Mouse (Mus musculus): Measurements from ENCODE around the gene Masp1. TPM values are rescaled to one million over a fixed set of nuclear protein-coding genes. Genes with fewer than 3 reads are reported as not detected.

The Masp1 gene
- polyA plus RNA-seq, 1 experiment from 2014 or later: 4.5 TPM

DNA sequence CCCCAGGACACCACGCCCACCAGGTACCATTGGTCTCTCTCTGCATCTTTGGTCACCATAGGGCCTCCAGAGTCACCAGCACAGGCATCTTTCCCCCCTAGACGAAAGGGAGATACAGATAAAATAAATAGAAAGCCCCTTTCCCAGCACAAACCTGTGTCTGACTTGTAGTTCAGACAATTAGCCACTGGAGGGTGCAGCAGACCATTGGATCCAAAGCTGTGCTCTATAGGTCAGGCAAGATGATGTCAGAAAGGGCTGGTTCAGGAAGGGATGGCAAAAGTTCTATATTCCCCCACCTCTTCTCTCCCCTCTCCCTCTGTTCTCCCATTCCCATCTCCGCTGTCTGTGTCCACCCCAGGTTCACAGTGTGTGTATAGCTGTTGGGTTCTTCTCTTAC is 68.1 kb downstream of the Masp1 start:
- ATAC-seq (ENCODE audit: insufficient number of reproducible peaks, insufficient read depth, low FRiP score, low TSS enrichment): no peak
- Histone ChIP-seq H3K9ac (no peak overlapping the region), H3K4me2 (replicated peaks) (no peak overlapping the region), H3K9me3 (no peaks in the 10 kb centered on the region), H3K36me3 (no peaks in the 10 kb centered on the region), H3K4me1 (no peaks in the 10 kb centered on the region), H3K27me3 (no peaks in the 10 kb centered on the region), H3K4me3 (no peak overlapping the region), H3K27ac (no peak overlapping the region)
- 18% methylated on average over 3 of the region's 3 CpGs for WGBS

DNA sequence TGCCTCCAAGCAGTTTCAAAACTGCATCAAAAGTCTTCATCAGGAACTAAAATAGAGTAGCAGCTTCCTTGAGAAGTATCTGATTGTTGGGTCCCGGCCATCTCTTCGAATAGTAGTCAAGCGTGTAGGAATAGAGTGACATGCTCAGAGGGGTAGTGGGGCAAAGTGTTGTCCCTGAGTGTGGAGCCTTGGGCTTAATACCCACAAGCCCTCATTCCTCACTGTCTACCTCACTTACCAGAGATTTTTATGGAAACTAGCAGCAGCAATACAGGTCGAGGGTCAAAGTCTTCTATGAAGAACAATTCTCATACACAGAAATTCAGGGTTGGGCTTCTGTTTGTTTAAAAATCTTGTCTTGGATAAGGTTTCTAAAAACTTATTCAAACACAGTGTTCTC is 69.8 kb downstream of the Masp1 start:
- ATAC-seq (ENCODE audit: insufficient number of reproducible peaks, insufficient read depth, low FRiP score, low TSS enrichment): no peak
- H3K4me2 ChIP-seq (replicated peaks): no peak overlapping the region
- H3K36me3 ChIP-seq: no peaks in the 10 kb centered on the region
- H3K4me3 ChIP-seq: no peak overlapping the region
- 92% methylated on average over 4 of the region's 4 CpGs for WGBS
- H3K27me3 ChIP-seq: no peaks in the 10 kb centered on the region
- H3K4me1 ChIP-seq: no peaks in the 10 kb centered on the region
- no peak overlapping the region for H3K9ac ChIP-seq
- H3K9me3 ChIP-seq: no peaks in the 10 kb centered on the region
- no peak overlapping the region for H3K27ac ChIP-seq

DNA sequence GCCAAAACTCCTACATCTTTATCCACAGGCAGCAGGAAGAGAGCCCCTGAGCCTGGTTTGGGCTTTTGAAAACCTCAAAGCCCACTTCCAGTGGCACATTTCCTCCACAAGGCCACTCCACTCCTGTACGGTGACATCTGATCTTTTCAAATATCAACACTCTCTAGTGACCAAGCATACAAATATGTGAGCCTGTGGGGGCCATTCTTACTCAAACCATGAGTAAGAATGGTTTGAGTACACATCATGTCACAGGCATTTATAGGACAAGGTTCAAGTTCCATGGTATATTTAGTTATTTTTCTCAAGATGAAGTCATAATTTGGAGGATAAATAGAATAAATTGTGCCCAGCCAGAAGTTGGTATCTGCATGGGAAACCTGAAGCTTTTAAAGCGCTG is 70.7 kb downstream of the Masp1 start:
- no peaks in the 10 kb centered on the region for H3K27me3 ChIP-seq
- ATAC-seq (ENCODE audit: insufficient number of reproducible peaks, insufficient read depth, low FRiP score, low TSS enrichment): no peak
- no peak overlapping the region for H3K9ac ChIP-seq
- WGBS: 79% methylated on average over 2 of the region's 2 CpGs
- H3K9me3 ChIP-seq: no peaks in the 10 kb centered on the region
- H3K4me3 ChIP-seq: no peak overlapping the region
- H3K4me2 ChIP-seq (replicated peaks): no peak overlapping the region
- H3K4me1 ChIP-seq: no peaks in the 10 kb centered on the region
- no peaks in the 10 kb centered on the region for H3K36me3 ChIP-seq
- H3K27ac ChIP-seq: no peak overlapping the region

DNA sequence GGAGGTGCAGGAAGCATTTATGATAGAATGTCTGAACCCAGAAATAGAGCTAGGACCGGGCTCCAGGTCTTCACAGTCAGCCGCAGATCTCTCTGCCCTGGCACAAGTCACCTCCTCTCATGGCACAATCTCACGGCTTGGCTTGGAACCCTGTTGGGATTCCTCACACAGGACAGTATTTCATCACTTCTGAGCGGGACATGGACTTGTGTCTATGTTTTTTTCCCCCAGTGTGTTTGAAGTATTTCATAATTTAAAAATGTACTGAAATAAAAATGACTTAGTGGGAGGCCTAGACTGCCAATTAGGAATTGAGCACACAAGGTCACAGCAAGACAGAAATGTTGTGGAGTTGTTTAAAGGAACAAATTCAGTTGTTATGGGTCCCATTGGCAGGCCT is 76.4 kb downstream of the Masp1 start:
- 94% methylated on average over 4 of the region's 4 CpGs for WGBS
- Histone ChIP-seq H3K27me3 (no peaks in the 10 kb centered on the region), H3K36me3 (no peaks in the 10 kb centered on the region), H3K9me3 (no peaks in the 10 kb centered on the region), H3K4me1 (no peaks in the 10 kb centered on the region), H3K27ac (no peak overlapping the region), H3K4me2 (replicated peaks) (no peak overlapping the region), H3K4me3 (no peak overlapping the region), H3K9ac (no peak overlapping the region)
- no peak for ATAC-seq (ENCODE audit: insufficient number of reproducible peaks, insufficient read depth, low FRiP score, low TSS enrichment)

DNA sequence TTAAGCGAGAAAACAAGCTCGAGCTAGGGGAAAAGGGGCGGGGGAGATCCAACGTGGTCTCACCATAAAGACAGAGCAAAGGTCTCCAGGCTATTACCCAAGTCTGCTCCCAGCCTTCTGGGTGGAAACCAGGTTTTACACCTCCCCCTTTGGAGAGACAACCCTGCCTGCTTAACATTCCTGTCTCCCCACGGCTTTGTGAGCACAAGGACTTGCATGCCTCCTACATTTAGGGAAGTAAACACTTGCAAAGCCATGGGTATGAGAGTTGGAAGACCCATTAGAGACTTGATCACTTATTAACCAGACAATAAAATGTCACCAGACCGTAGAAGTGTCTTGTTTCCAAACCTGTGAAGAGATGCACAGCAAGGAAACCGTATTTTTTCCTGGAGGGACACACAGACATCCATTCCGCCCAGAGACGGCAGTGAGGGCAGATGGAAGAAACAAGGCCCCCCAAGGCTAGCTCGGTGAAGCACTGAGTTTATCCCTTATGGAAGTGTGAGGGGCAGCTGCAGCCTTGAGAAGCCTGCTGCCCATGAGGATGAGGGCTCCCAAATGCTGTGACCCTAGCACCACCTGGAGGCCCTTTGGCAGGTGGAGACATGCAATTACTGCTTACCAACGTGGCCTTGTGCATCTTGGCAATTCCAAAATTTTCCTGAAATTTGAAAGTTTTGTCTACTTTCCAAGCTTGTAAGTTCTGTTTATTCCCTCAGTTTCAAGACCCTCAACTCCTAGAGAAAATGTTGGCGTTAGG is 83.0 kb downstream of the Masp1 start:
- no peaks in the 10 kb centered on the region for H3K36me3 ChIP-seq
- ATAC-seq (ENCODE audit: insufficient number of reproducible peaks, insufficient read depth, low FRiP score, low TSS enrichment): no peak
- H3K9me3 ChIP-seq: no peaks in the 10 kb centered on the region
- H3K9ac ChIP-seq: no peak overlapping the region
- WGBS: 71% methylated on average over 12 of the region's 12 CpGs
- H3K27me3 ChIP-seq: no peaks in the 10 kb centered on the region
- H3K4me2 ChIP-seq (replicated peaks): no peak overlapping the region
- H3K4me3 ChIP-seq: no peak overlapping the region
- no peaks in the 10 kb centered on the region for H3K4me1 ChIP-seq
- H3K27ac ChIP-seq: no peak overlapping the region

DNA sequence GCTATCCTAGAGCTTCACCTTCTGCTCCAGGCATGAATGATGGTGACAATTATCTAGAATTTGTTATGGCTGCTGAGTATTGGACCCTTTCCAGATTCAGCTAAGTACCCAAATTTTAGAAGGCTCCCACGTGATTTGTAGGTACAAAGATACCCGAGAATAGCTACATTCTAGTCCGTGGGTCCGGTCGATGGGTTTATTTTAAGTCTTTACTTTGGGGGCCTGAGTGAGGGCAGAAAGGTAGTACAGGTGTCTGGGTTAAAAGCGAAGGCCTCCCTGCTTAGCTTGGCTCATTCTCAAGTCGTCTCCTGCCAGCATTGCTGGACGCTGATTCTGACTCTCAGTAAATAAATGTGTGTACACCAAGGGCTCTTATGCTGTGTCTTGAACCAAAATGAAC is 90.6 kb downstream of the Masp1 start:
- ATAC-seq (ENCODE audit: insufficient number of reproducible peaks, insufficient read depth, low FRiP score, low TSS enrichment): no peak
- WGBS: 78% methylated on average over 8 of the region's 8 CpGs
- Histone ChIP-seq H3K4me3 (no peak overlapping the region), H3K36me3 (no peaks in the 10 kb centered on the region), H3K27ac (no peak overlapping the region), H3K27me3 (no peaks in the 10 kb centered on the region), H3K9ac (no peak overlapping the region), H3K9me3 (no peaks in the 10 kb centered on the region), H3K4me1 (no peaks in the 10 kb centered on the region), H3K4me2 (replicated peaks) (no peak overlapping the region)

DNA sequence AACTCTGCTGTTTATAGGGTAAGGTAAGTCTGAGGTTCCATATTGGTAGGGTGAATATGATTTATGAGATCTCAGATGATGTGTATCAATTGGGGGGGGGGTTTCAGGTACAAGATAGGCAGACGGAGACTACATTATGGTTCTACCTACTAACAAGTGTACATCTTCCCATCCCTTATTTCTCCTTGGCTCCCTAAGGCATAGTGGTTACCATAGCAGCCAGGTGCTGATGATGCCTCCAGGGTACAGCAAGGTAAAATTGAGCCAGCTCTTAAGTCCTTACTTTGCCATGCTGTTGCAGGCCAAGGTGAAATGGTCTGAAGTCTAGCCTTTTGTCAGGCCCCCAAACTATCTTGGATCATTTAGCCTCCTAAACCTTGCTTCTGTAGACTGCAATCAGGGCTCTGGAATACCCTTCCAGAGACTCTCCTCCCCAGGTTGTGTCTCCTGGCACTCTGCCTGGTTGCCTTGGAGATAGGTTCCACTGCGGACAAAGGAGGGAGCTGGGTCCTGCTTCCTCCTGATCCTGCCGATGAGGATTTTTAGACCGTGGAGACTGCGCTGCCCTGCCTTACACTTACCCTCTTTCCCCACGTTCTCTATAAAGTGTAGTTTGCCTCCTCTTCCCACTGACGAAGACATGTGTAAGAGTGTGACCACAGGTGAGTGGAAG is 91.8 kb downstream of the Masp1 start, which contains the start of gene Rtp1:
Rtp1 (plus strand) TSS at position 487 of the 673 bp plus-strand sequence.
- Histone ChIP-seq H3K4me2 (replicated peaks) (no peak within 1 kb of the TSS), H3K4me1 (no peaks in the 10 kb centered on the region), H3K9me3 (no peaks in the 10 kb centered on the region), H3K36me3 (no peaks in the 10 kb centered on the region), H3K27ac (no peak within 1 kb of the TSS), H3K27me3 (no peaks in the 10 kb centered on the region), H3K4me3 (no peak within 1 kb of the TSS), H3K9ac (no peak within 1 kb of the TSS)
- ATAC-seq (ENCODE audit: insufficient number of reproducible peaks, insufficient read depth, low FRiP score, low TSS enrichment): no peak
- 88% methylated on average over 7 of the region's 7 CpGs for WGBS

DNA sequence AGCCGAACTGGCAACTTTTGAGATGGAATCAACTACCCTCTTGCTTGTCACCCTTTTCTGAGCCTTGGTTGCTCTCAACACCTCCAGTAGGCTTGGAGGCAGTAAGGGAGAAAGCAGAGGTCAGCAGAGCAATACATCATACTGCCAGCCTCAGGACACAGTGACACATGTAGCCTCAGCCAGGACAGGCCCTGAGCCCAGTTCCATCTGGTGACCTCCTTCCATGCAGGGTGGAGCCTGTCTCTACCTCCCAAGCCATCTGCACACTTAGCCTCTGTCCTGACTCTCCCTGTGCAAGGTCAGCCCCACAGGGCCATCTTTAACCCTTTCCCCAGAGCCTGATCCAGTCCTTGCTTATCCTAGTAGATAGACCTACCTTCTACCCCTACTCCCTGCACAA is 92.9 kb downstream of the Masp1 start:
- Histone ChIP-seq H3K27me3 (no peaks in the 10 kb centered on the region), H3K4me1 (no peaks in the 10 kb centered on the region), H3K4me3 (no peak overlapping the region), H3K9me3 (no peaks in the 10 kb centered on the region), H3K27ac (no peak overlapping the region), H3K9ac (no peak overlapping the region), H3K36me3 (no peaks in the 10 kb centered on the region), H3K4me2 (replicated peaks) (no peak overlapping the region)
- no peak for ATAC-seq (ENCODE audit: insufficient number of reproducible peaks, insufficient read depth, low FRiP score, low TSS enrichment)
- whole genome bisulfite sequencing: 79% methylated on average over 1 of the region's 1 CpGs

DNA sequence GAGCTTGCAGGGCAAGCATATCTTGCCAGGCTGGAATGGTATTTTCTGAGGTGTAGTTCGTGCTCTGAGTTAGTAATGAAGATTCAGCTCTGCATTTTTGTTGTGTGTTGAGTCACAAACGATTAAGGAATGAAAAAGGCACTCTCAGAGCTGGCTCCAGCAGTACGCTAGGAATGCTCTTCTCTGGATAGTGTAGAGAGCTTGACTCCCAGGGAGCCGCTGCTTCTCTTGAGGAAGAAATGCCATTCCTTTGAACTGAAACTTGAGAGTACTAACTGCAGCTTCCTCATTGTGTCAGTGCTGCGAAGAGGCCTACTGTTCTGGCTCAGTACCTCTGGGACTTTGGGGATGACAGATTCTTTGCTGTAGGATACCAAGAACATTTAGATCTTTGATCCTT is 96.8 kb downstream of the Masp1 start:
- H3K4me3 ChIP-seq: no peak overlapping the region
- no peaks in the 10 kb centered on the region for H3K4me1 ChIP-seq
- H3K4me2 ChIP-seq (replicated peaks): no peak overlapping the region
- no peaks in the 10 kb centered on the region for H3K36me3 ChIP-seq
- H3K9ac ChIP-seq: no peak overlapping the region
- 63% methylated on average over 5 of the region's 5 CpGs for WGBS
- no peak overlapping the region for H3K27ac ChIP-seq
- H3K27me3 ChIP-seq: no peaks in the 10 kb centered on the region
- H3K9me3 ChIP-seq: no peaks in the 10 kb centered on the region
- ATAC-seq (ENCODE audit: insufficient number of reproducible peaks, insufficient read depth, low FRiP score, low TSS enrichment): no peak

DNA sequence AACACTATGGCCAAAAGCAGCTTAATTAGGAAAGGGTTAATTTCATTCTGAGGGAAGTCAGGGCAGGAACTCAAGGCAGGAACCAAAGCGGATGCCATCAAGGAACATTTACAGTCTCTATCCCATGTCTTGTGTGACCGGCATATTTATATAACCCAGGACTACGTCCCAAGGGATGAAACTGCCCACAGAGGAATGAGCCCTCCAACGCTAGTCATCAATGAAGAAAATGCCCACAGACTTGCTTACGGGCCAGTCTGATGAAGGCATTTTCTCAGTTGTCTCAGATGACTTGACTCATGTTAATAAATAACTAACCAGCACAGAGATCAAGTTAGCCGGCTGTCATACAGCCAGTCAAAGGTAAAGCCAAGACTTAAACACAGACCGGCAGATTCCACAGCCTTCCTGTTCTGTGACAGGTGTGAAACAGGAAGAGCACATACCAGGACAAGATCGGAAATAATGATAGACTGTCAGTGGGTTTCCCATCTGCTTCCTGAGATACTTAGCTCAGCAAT is 101.0 kb downstream of the Masp1 start:
- no peak overlapping the region for H3K27ac ChIP-seq
- WGBS: 81% methylated on average over 8 of the region's 8 CpGs

DNA sequence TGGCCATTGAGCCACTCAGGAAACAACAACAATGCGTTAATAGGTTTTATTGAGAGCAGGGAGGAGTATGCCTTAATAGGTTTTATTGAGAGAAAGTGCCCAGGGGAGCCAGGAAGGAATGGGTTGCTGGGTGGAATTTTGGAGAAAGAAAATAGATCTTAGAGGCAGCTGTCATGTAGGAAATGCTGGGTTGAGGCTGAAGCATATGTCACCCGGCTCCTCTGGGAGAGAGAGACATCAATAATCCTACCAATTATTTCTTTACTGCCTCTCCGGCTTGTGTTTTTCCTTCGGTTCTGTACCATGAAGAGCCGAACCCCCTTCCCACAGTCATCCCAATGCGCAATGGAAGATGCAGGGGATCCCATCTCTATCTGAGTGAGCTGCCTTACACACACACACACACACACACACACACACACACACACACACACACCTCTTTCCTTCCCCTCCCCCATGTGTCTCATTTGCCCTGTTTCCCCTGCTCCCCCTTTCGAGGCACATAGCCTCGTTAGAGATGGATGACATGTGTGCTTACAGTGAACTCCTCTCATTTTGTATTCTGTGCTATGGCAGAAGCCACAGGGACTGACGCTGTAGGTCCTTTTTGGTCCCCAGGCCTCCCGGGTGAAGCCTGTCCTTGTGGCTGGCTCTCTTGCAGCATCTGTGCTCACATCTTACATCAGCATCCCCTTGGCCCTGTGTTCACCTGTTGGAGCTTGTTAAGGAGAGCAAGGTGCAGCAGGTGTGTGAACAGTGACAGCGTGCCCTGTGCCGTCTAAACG is 103.0 kb downstream of the Masp1 start:
- no peak for ATAC-seq (ENCODE audit: insufficient number of reproducible peaks, insufficient read depth, low FRiP score, low TSS enrichment)
- Histone ChIP-seq H3K36me3 (no peaks in the 10 kb centered on the region), H3K27me3 (no peaks in the 10 kb centered on the region), H3K27ac (no peak overlapping the region), H3K4me1 (peaks cover 14% of the 10 kb centered on the region; the same call in 1 of the 2 replicates), H3K4me2 (replicated peaks) (no peak overlapping the region), H3K4me3 (no peak overlapping the region), H3K9me3 (no peaks in the 10 kb centered on the region), H3K9ac (no peak overlapping the region)
- WGBS: 63% methylated on average over 13 of the region's 13 CpGs

More for the DNA sequence above, 101.0 kb downstream of the Masp1 start:
- no peak overlapping the region for H3K9ac ChIP-seq
- H3K27me3 ChIP-seq: no peaks in the 10 kb centered on the region
- no peak for ATAC-seq (ENCODE audit: insufficient number of reproducible peaks, insufficient read depth, low FRiP score, low TSS enrichment)
- H3K4me2 ChIP-seq (replicated peaks): no peak overlapping the region
- no peaks in the 10 kb centered on the region for H3K9me3 ChIP-seq
- H3K4me3 ChIP-seq: no peak overlapping the region
- no peaks in the 10 kb centered on the region for H3K36me3 ChIP-seq
- peaks cover 14% of the 10 kb centered on the region; the same call in 1 of the 2 replicates for H3K4me1 ChIP-seq

All from embryonic facial prominence, embryonic 12.5 days (tissue).